Mouse (Mus musculus) layer of hippocampus, postnatal 36 days (tissue): Measurements from ENCODE around the gene Foxj2. TPM values are rescaled to one million over a fixed set of nuclear protein-coding genes. Genes with fewer than 3 reads are reported as not detected.

ENCODE experiments used
- DNase-seq, 2 experiments: peaks; one replicate each; pipeline ENCODE4 v3.0.0; 2022
- total RNA-seq, 2 experiments: library from RNA; stranded (reverse); gene quantifications; 2 replicates each; pipeline ENCODE4 v1.2.3; 2021

Foxj2 gene
- 10 to 100 TPM; 26.5 to 30.3 TPM for total RNA-seq

GRCm38 (mm10) chr6:122819306-122820070, at the start of gene Foxj2:
Foxj2 (plus strand) TSS chr6:122819914.
- peak; percentile 68 to 70 for DNase-seq

- DNase-seq = no peak
Observed at GRCm38 (mm10) chr6:122770760-122771315, 48.9 kb upstream of the Foxj2 start.

- no peak for DNase-seq
Observed at GRCm38 (mm10) chr6:122772701-122773100, 47.0 kb upstream of the Foxj2 start.

- DNase-seq = no peak
Observed at GRCm38 (mm10) chr6:122774345-122774744, 45.4 kb upstream of the Foxj2 start.

GRCm38 (mm10) chr6:122776040-122776439, 43.7 kb upstream of the Foxj2 start:
- DNase-seq = no peak

- DNase-seq = no peak
Observed at GRCm38 (mm10) chr6:122779916-122780315, 39.8 kb upstream of the Foxj2 start.

- DNase-seq = no peak
Observed at GRCm38 (mm10) chr6:122781167-122781566, 38.5 kb upstream of the Foxj2 start.

GRCm38 (mm10) chr6:122782164-122782563, 37.5 kb upstream of the Foxj2 start:
- no peak for DNase-seq

GRCm38 (mm10) chr6:122784866-122785265, 34.8 kb upstream of the Foxj2 start:
- DNase-seq = no peak

- peak; percentile 71 to 76 for DNase-seq
Observed at GRCm38 (mm10) chr6:122786275-122786674, 33.4 kb upstream of the Foxj2 start.

GRCm38 (mm10) chr6:122795254-122795935, 24.3 kb upstream of the Foxj2 start:
- peak in 1 of 2 experiments; percentile 16 for DNase-seq

GRCm38 (mm10) chr6:122800640-122801300, 18.9 kb upstream of the Foxj2 start:
- DNase-seq = peak in 1 of 2 experiments; percentile 66

GRCm38 (mm10) chr6:122801301-122801800, 18.4 kb upstream of the Foxj2 start, which contains the start of gene Slc2a3:
Slc2a3 (minus strand) TSS chr6:122801640.
- peak; percentile 65 to 71 for DNase-seq

GRCm38 (mm10) chr6:122801801-122802514, 17.8 kb upstream of the Foxj2 start:
- peak in 1 of 2 experiments; percentile 50 for DNase-seq

- peak; percentile 44 to 68 for DNase-seq
Observed at GRCm38 (mm10) chr6:122804418-122804817, 15.3 kb upstream of the Foxj2 start.

- DNase-seq = no peak
Observed at GRCm38 (mm10) chr6:122810022-122810614, 9.6 kb upstream of the Foxj2 start.

GRCm38 (mm10) chr6:122810615-122811279, 9.0 kb upstream of the Foxj2 start:
- DNase-seq = peak; percentile 96 to 98

GRCm38 (mm10) chr6:122811280-122811652, 8.4 kb upstream of the Foxj2 start:
- DNase-seq = peak; percentile 92 to 93

GRCm38 (mm10) chr6:122811771-122812600, 7.7 kb upstream of the Foxj2 start:
- no peak for DNase-seq

GRCm38 (mm10) chr6:122812716-122813115, 7.0 kb upstream of the Foxj2 start:
- DNase-seq = no peak
